Mouse (Mus musculus) hematopoietic stem cell, adult 5-6 weeks (primary cell): ENCODE measurements around the gene Cadm1. TPM values are rescaled to one million over a fixed set of nuclear protein-coding genes. Genes with fewer than 3 reads are reported as not detected.

Source experiments
- ATAC-seq, 2 experiments: fragments of 125-278 bp in 1 of 2; replicated peaks in 1 of 2; 2 replicates each; pipeline ENCODE4 v1.8.0; 2016 to 2017; ENCODE audit warnings: inconsistent platforms in 2 of 2, mild to moderate bottlenecking in 2 of 2, moderate number of reproducible peaks in 2 of 2, low read depth in 1 of 2, moderate TSS enrichment in 1 of 2; ENCODE audit not compliant: low FRiP score in 2 of 2, poor library complexity in 2 of 2, severe bottlenecking in 2 of 2, insufficient read depth in 1 of 2, low TSS enrichment in 1 of 2
- total RNA-seq: library from RNA; stranded (forward); fragments of 172-1452, 232-1000 nt; gene quantifications from 2 replicates; pipeline ENCODE4 v1.2.3, GENCODE M21; 2017

Gene Cadm1
- total RNA-seq, 1 experiment from 2014 or later, result 0.55 TPM

DNA sequence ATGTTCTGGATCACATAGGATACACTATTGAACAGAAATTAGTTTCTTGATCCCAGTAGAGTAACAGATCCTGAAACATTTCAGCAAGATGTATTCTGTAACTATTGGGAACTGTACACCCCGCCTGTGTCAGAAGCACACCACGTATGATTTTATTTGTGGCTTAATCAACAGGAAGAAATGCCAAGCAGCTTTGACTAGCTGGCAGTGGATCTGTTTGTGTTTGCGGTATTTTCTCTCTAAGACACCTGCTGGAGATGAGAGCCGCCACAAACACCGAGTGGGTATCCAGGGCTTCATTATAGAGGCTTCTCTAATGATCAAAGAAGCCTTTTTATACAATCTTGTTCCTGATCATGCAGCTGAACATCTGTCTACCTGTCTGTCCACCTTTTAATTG lies 204.9 kb downstream of the Cadm1 start:
- ATAC-seq, result no peak

DNA sequence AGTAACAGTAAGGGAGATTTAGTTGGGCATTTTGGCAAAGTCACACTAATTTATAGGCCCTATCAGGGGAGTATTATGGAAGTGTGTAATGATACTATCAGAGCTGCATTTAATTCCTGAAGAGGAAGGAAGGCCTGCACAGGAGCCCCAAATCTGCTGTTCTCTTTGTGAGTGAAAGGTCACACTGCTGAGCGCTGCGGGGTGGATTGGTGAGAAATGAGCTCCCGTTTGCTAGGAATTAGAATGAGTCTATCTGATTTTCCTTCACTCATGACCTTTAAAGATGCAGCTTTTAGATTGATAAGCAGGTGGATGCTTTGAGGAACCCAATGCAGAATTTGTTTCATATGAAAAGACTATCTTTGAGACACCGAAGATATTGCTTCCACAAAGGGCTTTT lies 208.8 kb downstream of the Cadm1 start:
- ATAC-seq, result no peak

DNA sequence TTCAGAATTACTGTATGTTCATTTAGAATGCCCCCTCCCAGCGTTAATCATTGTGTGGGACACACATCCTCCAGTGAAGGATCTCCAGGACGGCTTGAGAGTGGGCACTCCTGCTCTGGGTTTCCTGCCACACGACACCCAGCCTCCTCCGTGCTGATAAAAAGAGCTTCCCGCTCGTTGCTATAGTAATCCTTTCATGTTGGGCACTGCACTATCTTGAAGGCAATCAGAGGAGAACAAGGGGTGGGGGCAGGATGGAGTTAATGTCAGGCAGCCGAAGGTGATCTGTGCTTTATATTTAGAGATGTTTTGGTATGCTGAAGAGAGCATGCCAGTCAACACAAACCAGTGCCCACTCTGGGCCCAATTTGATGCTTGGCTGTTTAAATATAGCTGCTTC lies 209.3 kb downstream of the Cadm1 start:
- ATAC-seq, result no peak

GRCm38 (mm10) chr9:47741751-47742150 lies 211.8 kb downstream of the Cadm1 start:
- no peak for ATAC-seq

- ATAC-seq, result no peak
Observed at GRCm38 (mm10) chr9:47744916-47745315, 214.9 kb downstream of the Cadm1 start.

GRCm38 (mm10) chr9:47745716-47746115 lies 215.7 kb downstream of the Cadm1 start:
- no peak for ATAC-seq

DNA sequence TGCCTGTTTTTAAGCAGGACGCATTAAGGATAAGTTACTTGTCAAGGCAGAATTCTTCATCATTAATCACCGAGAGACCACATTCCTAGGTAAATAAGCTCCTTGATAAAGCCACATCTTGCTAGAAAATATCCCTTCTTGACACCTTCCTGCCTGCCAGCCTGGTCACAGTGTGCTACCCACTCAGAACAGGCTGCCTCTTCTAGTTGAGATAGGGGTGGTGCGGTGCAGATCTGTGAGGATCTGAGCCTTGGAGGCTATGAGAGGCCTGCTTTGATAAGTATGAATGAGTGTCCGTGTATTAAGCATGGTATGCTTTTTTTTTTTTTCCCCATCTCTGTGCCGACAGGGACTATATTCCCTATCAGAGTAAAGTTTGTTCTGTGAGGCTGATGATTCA lies 219.2 kb downstream of the Cadm1 start:
- no peak for ATAC-seq

- no peak for ATAC-seq
Observed at GRCm38 (mm10) chr9:47752516-47752915, 222.5 kb downstream of the Cadm1 start.

GRCm38 (mm10) chr9:47753127-47753526 lies 223.2 kb downstream of the Cadm1 start:
- ATAC-seq, result no peak

- ATAC-seq, result no peak
Observed at GRCm38 (mm10) chr9:47755119-47755518, 225.1 kb downstream of the Cadm1 start.

DNA sequence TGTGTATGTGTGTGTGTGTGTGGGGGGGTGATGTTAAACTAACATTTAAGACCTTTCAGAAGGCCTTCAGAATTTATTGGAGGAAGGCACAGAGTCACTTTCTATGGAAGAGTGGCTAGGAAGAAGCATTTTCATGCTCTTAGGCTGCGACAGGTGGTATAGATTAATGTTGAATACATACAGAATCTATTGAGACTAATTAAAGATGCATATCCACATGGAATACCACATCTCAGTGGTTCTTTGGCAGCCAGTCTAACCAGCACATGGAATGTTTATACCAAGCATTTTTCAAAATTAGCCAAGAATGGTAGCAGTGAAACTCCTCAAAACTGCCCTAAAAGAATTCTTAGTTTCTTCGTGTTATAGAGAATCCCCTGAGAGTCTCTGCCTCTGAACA lies 227.8 kb downstream of the Cadm1 start:
- ATAC-seq, result no peak

- no peak for ATAC-seq
Observed at GRCm38 (mm10) chr9:47758320-47758719, 228.3 kb downstream of the Cadm1 start.

DNA sequence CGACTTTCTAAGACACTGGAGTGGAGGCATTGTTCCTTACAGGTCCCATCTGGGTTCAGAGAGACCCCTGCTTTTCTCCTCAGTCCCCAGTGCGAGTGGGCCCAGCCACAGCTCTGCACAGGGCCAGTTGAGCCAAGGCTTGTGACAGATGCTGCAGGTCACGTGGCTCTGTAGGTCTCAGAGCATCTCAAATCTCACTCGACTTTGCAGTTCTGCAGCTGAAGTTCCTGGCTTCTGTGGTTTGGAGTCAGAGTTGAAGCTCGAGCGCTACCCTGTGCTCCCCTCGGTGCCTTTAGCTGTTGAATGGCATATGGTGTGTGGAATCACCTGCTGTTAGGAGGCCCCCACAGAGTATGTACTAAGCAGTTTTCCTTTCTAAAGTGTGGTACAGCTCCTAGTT lies 229.8 kb downstream of the Cadm1 start:
- no peak for ATAC-seq

GRCm38 (mm10) chr9:47761601-47762000 lies 231.6 kb downstream of the Cadm1 start:
- no peak for ATAC-seq

DNA sequence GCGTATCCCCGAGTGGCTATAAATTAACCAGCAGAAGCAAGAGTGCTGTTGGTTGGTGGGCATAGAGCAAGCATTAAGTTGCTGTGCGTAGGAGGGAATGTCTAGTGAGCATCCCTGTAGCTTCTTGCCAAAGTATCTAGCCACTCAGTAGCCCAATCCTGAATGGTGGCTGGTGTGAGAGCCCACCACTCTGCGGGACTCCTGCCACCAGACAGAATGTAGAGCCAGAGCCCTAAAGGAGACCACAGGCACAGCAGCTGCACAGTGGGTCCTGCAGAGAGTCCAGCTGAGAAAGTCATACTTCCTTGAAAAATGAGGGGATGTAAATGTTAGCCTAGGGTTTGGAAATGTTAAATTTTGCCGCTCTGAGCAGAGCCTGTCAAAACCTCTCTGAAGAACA lies 232.9 kb downstream of the Cadm1 start:
- ATAC-seq, result no peak

DNA sequence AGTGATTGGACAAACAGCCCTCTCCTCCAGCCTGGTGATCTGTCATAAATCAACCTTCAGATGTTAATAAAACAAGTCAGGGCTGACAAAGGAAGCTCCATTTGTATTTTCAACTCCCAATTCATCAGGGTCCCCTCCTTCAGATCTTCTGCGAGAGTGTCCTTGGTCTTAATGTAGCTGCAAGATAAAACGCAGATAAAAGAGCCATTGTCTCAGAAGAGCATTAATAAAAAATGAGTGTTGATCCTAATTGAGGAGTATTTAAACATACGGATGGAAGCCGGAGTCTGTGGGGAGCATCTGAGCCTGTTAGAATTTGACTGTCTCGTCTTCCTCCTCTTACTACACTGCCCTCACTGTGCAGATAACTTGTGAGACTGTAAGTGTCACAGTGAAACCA lies 234.9 kb downstream of the Cadm1 start:
- no peak for ATAC-seq

DNA sequence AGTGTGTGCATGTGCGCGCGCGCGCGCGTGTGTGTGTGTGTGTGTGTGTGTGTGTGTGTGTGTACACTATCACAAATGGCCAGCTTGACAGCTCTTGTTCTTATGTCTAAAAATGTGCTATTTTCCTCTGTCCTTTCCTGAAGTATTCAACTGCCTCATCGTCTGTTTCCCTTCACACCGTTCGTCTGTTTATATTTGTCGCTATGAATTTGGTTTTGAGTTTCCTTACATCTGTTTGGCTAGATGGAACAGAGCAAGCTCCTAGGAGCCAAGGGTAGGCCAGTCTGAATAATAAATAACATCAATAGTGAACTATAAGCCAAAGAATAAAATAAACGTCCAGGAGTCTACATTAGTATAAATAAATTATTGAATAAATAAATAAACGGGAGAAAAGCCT lies 235.3 kb downstream of the Cadm1 start:
- no peak for ATAC-seq

GRCm38 (mm10) chr9:47766342-47766741 lies 236.4 kb downstream of the Cadm1 start:
- no peak for ATAC-seq

DNA sequence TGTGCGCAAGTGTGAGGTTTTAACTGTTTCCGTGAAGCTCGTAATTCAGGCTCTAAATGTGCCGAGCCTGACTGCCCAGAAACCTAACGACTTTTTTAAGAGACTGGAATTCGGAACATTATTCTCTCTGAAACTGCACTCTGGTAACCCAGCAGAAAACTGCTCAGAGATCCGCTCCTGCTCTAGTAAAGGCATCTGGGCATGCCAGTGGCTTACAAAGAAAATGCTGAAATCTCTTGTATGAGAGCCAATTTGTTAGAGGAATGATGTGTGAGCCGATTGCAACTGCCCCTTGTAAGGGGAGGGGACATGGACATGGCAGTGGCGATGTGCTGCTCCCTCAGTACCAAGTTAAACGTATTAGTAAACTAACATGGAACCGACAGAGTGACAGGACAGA lies 240.9 kb downstream of the Cadm1 start:
- ATAC-seq, result no peak

DNA sequence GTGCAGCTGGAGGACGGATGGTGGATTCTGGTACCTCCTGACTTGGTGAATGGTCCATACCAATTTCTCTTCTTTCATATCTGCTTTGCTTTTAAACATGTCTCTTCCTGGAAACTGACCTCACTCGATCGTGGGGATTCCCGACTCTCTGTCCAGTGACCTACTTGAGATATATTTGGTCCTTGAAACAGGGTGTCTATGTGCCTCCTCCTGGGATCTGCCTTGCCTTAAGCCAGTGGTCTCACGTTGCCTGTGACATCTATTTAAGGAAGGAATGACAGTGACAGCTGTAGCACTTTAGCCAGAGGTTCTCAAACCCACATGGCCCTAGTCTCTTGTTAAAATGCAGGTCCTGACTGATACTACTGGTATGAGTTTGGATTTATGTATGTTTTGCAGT lies 242.0 kb downstream of the Cadm1 start:
- no peak for ATAC-seq
